Mouse (Mus musculus): ENCODE data around the gene Cpne2.
A peak's percentile ranks its signal among the peaks of the same experiment; 100 is the strongest.

The Cpne2 gene

GRCm38 (mm10) chr8:94535631-94536030 is 2.8 kb downstream of the Cpne2 start:
- no peak for DNase-seq (ENCODE audit: low read depth, low spot score)

- DNase-seq (ENCODE audit: low read depth, low spot score) = no peak
Observed at GRCm38 (mm10) chr8:94537456-94537855, 4.7 kb downstream of the Cpne2 start.

GRCm38 (mm10) chr8:94540025-94540424 is 7.2 kb downstream of the Cpne2 start:
- DNase-seq (ENCODE audit: low read depth, low spot score) = no peak

- DNase-seq (ENCODE audit: low read depth, low spot score) = no peak
Observed at GRCm38 (mm10) chr8:94540889-94541795, 8.4 kb downstream of the Cpne2 start.

GRCm38 (mm10) chr8:94543981-94544380 is 11.2 kb downstream of the Cpne2 start:
- DNase-seq (ENCODE audit: low read depth, low spot score) = no peak

GRCm38 (mm10) chr8:94549041-94549440 is 16.3 kb downstream of the Cpne2 start:
- DNase-seq (ENCODE audit: low read depth, low spot score) = no peak

GRCm38 (mm10) chr8:94549482-94549881 is 16.7 kb downstream of the Cpne2 start:
- no peak for DNase-seq (ENCODE audit: low read depth, low spot score)

GRCm38 (mm10) chr8:94549998-94550397 is 17.2 kb downstream of the Cpne2 start:
- peak; percentile 74 for DNase-seq (ENCODE audit: low read depth, low spot score)

GRCm38 (mm10) chr8:94551471-94552422 is 19.0 kb downstream of the Cpne2 start:
- DNase-seq (ENCODE audit: low read depth, low spot score) = no peak

GRCm38 (mm10) chr8:94552696-94553095 is 19.9 kb downstream of the Cpne2 start:
- DNase-seq (ENCODE audit: low read depth, low spot score) = no peak

GRCm38 (mm10) chr8:94557281-94557680 is 24.5 kb downstream of the Cpne2 start:
- no peak for DNase-seq (ENCODE audit: low read depth, low spot score)

- no peak for DNase-seq (ENCODE audit: low read depth, low spot score)
Observed at GRCm38 (mm10) chr8:94561256-94561655, 28.5 kb downstream of the Cpne2 start.

- no peak for DNase-seq (ENCODE audit: low read depth, low spot score)
Observed at GRCm38 (mm10) chr8:94564421-94564820, 31.6 kb downstream of the Cpne2 start.

- DNase-seq (ENCODE audit: low read depth, low spot score) = no peak
Observed at GRCm38 (mm10) chr8:94566033-94566432, 33.2 kb downstream of the Cpne2 start.

- no peak for DNase-seq (ENCODE audit: low read depth, low spot score)
Observed at GRCm38 (mm10) chr8:94566446-94567158, 33.8 kb downstream of the Cpne2 start.

- DNase-seq (ENCODE audit: low read depth, low spot score) = no peak
Observed at GRCm38 (mm10) chr8:94567159-94567849, 34.5 kb downstream of the Cpne2 start.

GRCm38 (mm10) chr8:94568098-94568497 is 35.3 kb downstream of the Cpne2 start:
- no peak for DNase-seq (ENCODE audit: low read depth, low spot score)

GRCm38 (mm10) chr8:94569419-94569818 is 36.6 kb downstream of the Cpne2 start:
- DNase-seq (ENCODE audit: low read depth, low spot score) = no peak

GRCm38 (mm10) chr8:94571896-94572295 is 39.1 kb downstream of the Cpne2 start:
- DNase-seq (ENCODE audit: low read depth, low spot score) = peak; percentile 44

GRCm38 (mm10) chr8:94574159-94574907 is 41.5 kb downstream of the Cpne2 start:
- no peak for DNase-seq (ENCODE audit: low read depth, low spot score)

All from skeletal muscle tissue, adult 2 months (tissue).